Mouse (Mus musculus): ENCODE data around the gene Jph3.

The Jph3 gene

GRCm38 (mm10) chr8:121792159-121792558 lies 62.7 kb downstream of the Jph3 start:
- DNase-seq, result peak; percentile 29

GRCm38 (mm10) chr8:121792627-121793026 lies 63.2 kb downstream of the Jph3 start:
- no peak for DNase-seq

- no peak for DNase-seq
Measured at GRCm38 (mm10) chr8:121794151-121794550, 64.7 kb downstream of the Jph3 start.

- DNase-seq, result no peak
Measured at GRCm38 (mm10) chr8:121795461-121795860, 66.0 kb downstream of the Jph3 start.

- DNase-seq, result no peak
Measured at GRCm38 (mm10) chr8:121796406-121796805, 67.0 kb downstream of the Jph3 start.

- DNase-seq, result no peak
Measured at GRCm38 (mm10) chr8:121798401-121798800, 69.0 kb downstream of the Jph3 start.

- no peak for DNase-seq
Measured at GRCm38 (mm10) chr8:121804829-121805228, 75.4 kb downstream of the Jph3 start.

GRCm38 (mm10) chr8:121806126-121806525 lies 76.7 kb downstream of the Jph3 start:
- no peak for DNase-seq

GRCm38 (mm10) chr8:121808032-121808431 lies 78.6 kb downstream of the Jph3 start:
- DNase-seq, result no peak

GRCm38 (mm10) chr8:121809524-121810155 lies 80.2 kb downstream of the Jph3 start:
- no peak for DNase-seq

GRCm38 (mm10) chr8:121811502-121811901 lies 82.1 kb downstream of the Jph3 start:
- DNase-seq, result no peak

GRCm38 (mm10) chr8:121811931-121812570 lies 82.6 kb downstream of the Jph3 start:
- no peak for DNase-seq

- DNase-seq, result no peak
Measured at GRCm38 (mm10) chr8:121818226-121818625, 88.8 kb downstream of the Jph3 start.

GRCm38 (mm10) chr8:121820840-121821239 lies 91.4 kb downstream of the Jph3 start:
- no peak for DNase-seq

GRCm38 (mm10) chr8:121821320-121821719 lies 91.9 kb downstream of the Jph3 start:
- DNase-seq, result no peak

- no peak for DNase-seq
Measured at GRCm38 (mm10) chr8:121821770-121822169, 92.3 kb downstream of the Jph3 start.

GRCm38 (mm10) chr8:121827726-121828125 lies 98.3 kb downstream of the Jph3 start:
- no peak for DNase-seq

GRCm38 (mm10) chr8:121828376-121829023 lies 99.1 kb downstream of the Jph3 start:
- DNase-seq, result no peak

- DNase-seq, result peak; percentile 84
Measured at GRCm38 (mm10) chr8:121829048-121829776, 99.8 kb downstream of the Jph3 start, which contains the start of gene Klhdc4. Gene Klhdc4 (minus strand): TSS chr8:121829569.

- DNase-seq, result no peak
Measured at GRCm38 (mm10) chr8:121829777-121830362, 100.4 kb downstream of the Jph3 start.

- no peak for DNase-seq
Measured at GRCm38 (mm10) chr8:121832061-121832460, 102.6 kb downstream of the Jph3 start.

GRCm38 (mm10) chr8:121832503-121832902 lies 103.1 kb downstream of the Jph3 start:
- peak; percentile 77 for DNase-seq

- peak; percentile 54 for DNase-seq
Measured at GRCm38 (mm10) chr8:121841242-121841641, 111.8 kb downstream of the Jph3 start.
